Mouse (Mus musculus) A20 (cell line): ENCODE data around the gene Iqgap1.

ENCODE experiments used
- DNase-seq: peaks from one replicate; pipeline ENCODE4 v3.0.0-alpha.2; 2011; ENCODE audit warnings: low read depth, low spot score

Iqgap1 gene

GRCm38 (mm10) chr7:80825843-80826403 lies at the start of gene Iqgap1:
TSS of gene Iqgap1 (minus strand) at chr7:80825974.
- DNase-seq = no peak

- no peak for DNase-seq
These were observed 47.9 kb upstream of the Iqgap1 start for GRCm38 (mm10) chr7:80873631-80874030.

- DNase-seq = no peak
These were observed 47.3 kb upstream of the Iqgap1 start for GRCm38 (mm10) chr7:80873038-80873437.

GRCm38 (mm10) chr7:80868686-80869085 lies 42.9 kb upstream of the Iqgap1 start:
- no peak for DNase-seq

GRCm38 (mm10) chr7:80866514-80867147 lies 40.9 kb upstream of the Iqgap1 start:
- no peak for DNase-seq

GRCm38 (mm10) chr7:80865521-80865920 lies 39.7 kb upstream of the Iqgap1 start:
- DNase-seq = no peak

- DNase-seq = no peak
These were observed 39.1 kb upstream of the Iqgap1 start for GRCm38 (mm10) chr7:80864831-80865230.

- no peak for DNase-seq
These were observed 38.4 kb upstream of the Iqgap1 start for GRCm38 (mm10) chr7:80864151-80864550.

GRCm38 (mm10) chr7:80863520-80863919 lies 37.7 kb upstream of the Iqgap1 start:
- no peak for DNase-seq

GRCm38 (mm10) chr7:80862475-80862874 lies 36.7 kb upstream of the Iqgap1 start:
- no peak for DNase-seq

- peak; percentile 93 for DNase-seq
These were observed 35.0 kb upstream of the Iqgap1 start, which contains the start of gene Zscan2 for GRCm38 (mm10) chr7:80860729-80861274. TSS of gene Zscan2 (plus strand) at chr7:80860920.

- peak; percentile 71 for DNase-seq
These were observed 34.5 kb upstream of the Iqgap1 start for GRCm38 (mm10) chr7:80860227-80860626.

GRCm38 (mm10) chr7:80857181-80857580 lies 31.4 kb upstream of the Iqgap1 start:
- peak; percentile 73 for DNase-seq

- DNase-seq = no peak
These were observed 29.5 kb upstream of the Iqgap1 start for GRCm38 (mm10) chr7:80855316-80855715.

GRCm38 (mm10) chr7:80853218-80853617 lies 27.4 kb upstream of the Iqgap1 start:
- DNase-seq = no peak

- no peak for DNase-seq
These were observed 24.7 kb upstream of the Iqgap1 start for GRCm38 (mm10) chr7:80850520-80850919.

- DNase-seq = peak; percentile 67
These were observed 23.9 kb upstream of the Iqgap1 start for GRCm38 (mm10) chr7:80849710-80850109.

GRCm38 (mm10) chr7:80849267-80849666 lies 23.5 kb upstream of the Iqgap1 start:
- no peak for DNase-seq

GRCm38 (mm10) chr7:80846709-80847108 lies 20.9 kb upstream of the Iqgap1 start:
- no peak for DNase-seq

- DNase-seq = no peak
These were observed 20.5 kb upstream of the Iqgap1 start for GRCm38 (mm10) chr7:80846280-80846678.

- DNase-seq = no peak
These were observed 20.0 kb upstream of the Iqgap1 start for GRCm38 (mm10) chr7:80845621-80846279.

GRCm38 (mm10) chr7:80844691-80845090 lies 18.9 kb upstream of the Iqgap1 start:
- DNase-seq = no peak
